Mouse (Mus musculus) megakaryocyte, embryonic 14.5 days (primary cell): Measurements from ENCODE around the gene Cks1b.

Experiments used
- FLI1 ChIP-seq: IDR thresholded peaks from 2 replicates; pipeline ENCODE4 v1.6.1; 2012; ENCODE audit warnings: low read length, inconsistent platforms, mixed read lengths
- GATA1 ChIP-seq: IDR thresholded peaks from 3 replicates; pipeline ENCODE4 v1.6.1; 2012; ENCODE audit warnings: mixed read lengths, low read length, inconsistent platforms, borderline replicate concordance

GRCm38 (mm10) chr3:89401329-89401728 is 16.9 kb downstream of the Cks1b start:
- TF ChIP-seq GATA1 (no peak), FLI1 (no peak)
